Mouse (Mus musculus) liver, postnatal 0 days (tissue): ENCODE results near the gene Olfr820.
"Not testable (repeated sequence)": the region's sequence is repeated elsewhere in the genome, so short reads cannot be mapped to it uniquely, and the experiment has no call there.

Experiments used
- CTCF ChIP-seq: sonication (generic); IDR thresholded peaks from 2 replicates; pipeline ENCODE4 v1.5.1; 2016; ENCODE audit warnings: antibody characterized with exemption, low read depth
- EP300 ChIP-seq: IDR thresholded peaks from 2 replicates; pipeline ENCODE4 v1.6.1; 2016; ENCODE audit warnings: antibody characterized with exemption, low read depth, mild to moderate bottlenecking

DNA sequence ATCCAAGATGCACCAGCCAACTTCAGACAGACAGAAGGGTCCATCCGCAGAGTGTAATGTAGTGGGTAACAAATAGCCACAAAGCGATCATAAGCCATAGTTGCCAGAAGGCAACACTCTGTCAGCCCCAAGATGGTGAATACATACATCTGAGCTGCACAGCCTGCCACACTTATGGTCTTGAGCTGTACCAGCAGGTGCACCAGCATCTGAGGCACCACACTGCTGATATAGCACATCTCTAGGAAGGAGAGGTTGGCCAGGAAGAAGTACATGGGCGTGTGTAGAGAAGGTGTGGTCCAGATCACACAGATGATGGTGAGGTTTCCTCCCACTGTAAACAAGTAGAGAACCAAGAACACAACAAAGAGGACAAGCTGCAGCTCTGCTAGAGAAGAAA, 46.2 kb upstream of the Olfr820 start:
- TF ChIP-seq CTCF, EP300: not testable (repeated sequence)
